Mouse (Mus musculus): ENCODE measurements around the gene Mad1l1.
A peak's percentile ranks its signal among the peaks of the same experiment; 100 is the strongest.

Gene Mad1l1

GRCm38 (mm10) chr5:140076438-140076837, 244.9 kb downstream of the Mad1l1 start:
- DNase-seq: no peak

GRCm38 (mm10) chr5:140073671-140074116, 247.7 kb downstream of the Mad1l1 start:
- no peak for DNase-seq

GRCm38 (mm10) chr5:140073148-140073670, 248.1 kb downstream of the Mad1l1 start:
- no peak for DNase-seq

GRCm38 (mm10) chr5:140068506-140068905, 252.8 kb downstream of the Mad1l1 start:
- DNase-seq: no peak

- DNase-seq: no peak
Observed at GRCm38 (mm10) chr5:140068051-140068450, 253.3 kb downstream of the Mad1l1 start.

GRCm38 (mm10) chr5:140066769-140067168, 254.6 kb downstream of the Mad1l1 start:
- no peak for DNase-seq

- no peak for DNase-seq
Observed at GRCm38 (mm10) chr5:140066281-140066680, 255.1 kb downstream of the Mad1l1 start.

GRCm38 (mm10) chr5:140065281-140065945, 255.9 kb downstream of the Mad1l1 start:
- DNase-seq: peak; percentile 92

- DNase-seq: no peak
Observed at GRCm38 (mm10) chr5:140064521-140064920, 256.8 kb downstream of the Mad1l1 start.

GRCm38 (mm10) chr5:140062828-140063227, 258.5 kb downstream of the Mad1l1 start:
- DNase-seq: no peak

- DNase-seq: peak; percentile 89
Observed at GRCm38 (mm10) chr5:140062316-140062715, 259.0 kb downstream of the Mad1l1 start.

GRCm38 (mm10) chr5:140061296-140061879, 260.0 kb downstream of the Mad1l1 start:
- DNase-seq: peak; percentile 92

GRCm38 (mm10) chr5:140056291-140056690, 265.1 kb downstream of the Mad1l1 start:
- DNase-seq: peak; percentile 95

- DNase-seq: no peak
Observed at GRCm38 (mm10) chr5:140055431-140055830, 265.9 kb downstream of the Mad1l1 start.

- no peak for DNase-seq
Observed at GRCm38 (mm10) chr5:140053626-140054025, 267.7 kb downstream of the Mad1l1 start.

- no peak for DNase-seq
Observed at GRCm38 (mm10) chr5:140052405-140052804, 268.9 kb downstream of the Mad1l1 start.

- no peak for DNase-seq
Observed at GRCm38 (mm10) chr5:140045453-140045852, 275.9 kb downstream of the Mad1l1 start.

GRCm38 (mm10) chr5:140043002-140043401, 278.4 kb downstream of the Mad1l1 start:
- no peak for DNase-seq

GRCm38 (mm10) chr5:140042002-140042611, 279.2 kb downstream of the Mad1l1 start:
- no peak for DNase-seq

- no peak for DNase-seq
Observed at GRCm38 (mm10) chr5:140041055-140041454, 280.3 kb downstream of the Mad1l1 start.

GRCm38 (mm10) chr5:140037587-140038233, 283.6 kb downstream of the Mad1l1 start:
- DNase-seq: no peak

- no peak for DNase-seq
Observed at GRCm38 (mm10) chr5:140035641-140036040, 285.7 kb downstream of the Mad1l1 start.

- no peak for DNase-seq
Observed at GRCm38 (mm10) chr5:140035025-140035330, 286.4 kb downstream of the Mad1l1 start.

Data from heart, adult 11 months (tissue).